Mouse (Mus musculus): ENCODE results near the gene Aldh1a2.

- TF ChIP-seq HCFC1 (IDR thresholded peaks at IDR 0.05; ENCODE audit: borderline replicate concordance, insufficient read depth, low read length) (no peak), ZC3H11A (IDR thresholded peaks at IDR 0.05; ENCODE audit: borderline replicate concordance, low read depth, low read length) (no peak), ZNF384 (IDR thresholded peaks at IDR 0.05; ENCODE audit: low read depth, low read length) (no peak), MAFK (IDR thresholded peaks at IDR 0.05; ENCODE audit: insufficient read depth, low read depth, low read length) (no peak)
Measured at GRCm38 (mm10) chr9:71241515-71242411, 26.2 kb downstream of the Aldh1a2 start.
